Mouse (Mus musculus) liver, embryonic 14.5 days (tissue): Measurements from ENCODE around the gene Gm20481.
"Not testable (repeated sequence)": the region's sequence is repeated elsewhere in the genome, so short reads cannot be mapped to it uniquely, and the experiment has no call there.

Experiments used
- CTCF ChIP-seq: IDR thresholded peaks from 2 replicates; pipeline ENCODE4 v1.5.1; 2016; ENCODE audit warnings: antibody characterized with exemption, low read depth, control low read depth
- EP300 ChIP-seq: IDR thresholded peaks from 2 replicates; pipeline ENCODE4 v1.6.1; 2016; ENCODE audit warnings: antibody characterized with exemption, low read depth

DNA sequence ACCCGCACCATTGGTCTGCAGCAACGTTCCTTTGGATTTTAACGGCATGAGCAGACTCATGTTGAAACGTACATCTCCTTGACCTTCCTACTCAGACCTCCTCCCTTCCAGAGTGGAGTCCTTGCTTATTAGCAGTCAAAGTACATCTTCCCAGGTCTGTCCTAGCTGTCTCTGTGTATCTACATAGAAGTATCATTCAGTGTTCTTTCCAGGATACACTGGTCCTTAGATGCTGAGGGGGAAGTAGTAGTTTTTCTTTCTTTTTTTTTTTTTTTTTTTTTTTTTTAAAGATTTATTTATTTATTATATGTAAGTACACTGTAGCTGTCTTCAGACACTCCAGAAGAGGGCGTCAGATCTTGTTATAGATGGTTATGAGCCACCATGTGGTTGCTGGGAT, 36.2 kb downstream of the Gm20481 start:
- TF ChIP-seq CTCF, EP300: not testable (repeated sequence)
